Mouse (Mus musculus) forebrain, embryonic 13.5 days (tissue): ENCODE results near the gene Tmem160. TPM values are rescaled to one million over a fixed set of nuclear protein-coding genes. Genes with fewer than 3 reads are reported as not detected.

ENCODE experiments used
- ATAC-seq: fragments of 200-750 bp; cut with Nextera tagmentation; 2 replicates; pipeline ENCODE4 v1.8.0; 2017
- H3K27ac ChIP-seq: fragments of 300-500 bp; sonication (generic); 2 replicates; pipeline ENCODE4 v1.5.1; 2015; ENCODE audit warnings: inconsistent platforms, mild to moderate bottlenecking, moderate library complexity
- H3K27me3 ChIP-seq: fragments of 300-500 bp; sonication (generic); 2 replicates; pipeline ENCODE4 v1.6.1; 2015; ENCODE audit warnings: mild to moderate bottlenecking, inconsistent platforms
- H3K36me3 ChIP-seq: fragments of 300-500 bp; sonication (generic); 2 replicates; pipeline ENCODE4 v1.6.1; 2015; ENCODE audit warnings: mild to moderate bottlenecking, inconsistent platforms; ENCODE audit not compliant: poor library complexity, severe bottlenecking
- H3K4me1 ChIP-seq: fragments of 300-500 bp; sonication (generic); 2 replicates; pipeline ENCODE4 v1.6.1; 2015; ENCODE audit warnings: inconsistent platforms
- H3K4me2 ChIP-seq: fragments of 300-500 bp; sonication (generic); 2 replicates; pipeline ENCODE4 v1.6.1; 2015; ENCODE audit warnings: inconsistent platforms, mild to moderate bottlenecking, moderate library complexity
- H3K4me3 ChIP-seq: fragments of 300-500 bp; sonication (generic); 2 replicates; pipeline ENCODE4 v1.5.1; 2015; ENCODE audit warnings: mild to moderate bottlenecking, inconsistent platforms
- H3K9ac ChIP-seq: fragments of 300-500 bp; sonication (generic); 2 replicates; pipeline ENCODE4 v1.6.1; 2015; ENCODE audit warnings: mild to moderate bottlenecking, inconsistent platforms
- H3K9me3 ChIP-seq: fragments of 300-500 bp; sonication (generic); replicated peaks from 2 replicates; pipeline ENCODE4 v1.6.1; 2016; ENCODE audit warnings: inconsistent platforms
- WGBS: fragments of 180-500 bp; shearing (Covaris S2); methylation state at CpG from one replicate; pipeline ENCODE4 v1.1.7; 2015; 5-methylcytosine and 5-hydroxymethylcytosine counted together
- polyA plus RNA-seq: library from polyadenylated mRNA; unstranded; fragments of >200 nt; fragmentation: Nextera tagmentation; extraction: Ambion mirVana; gene quantifications from 2 replicates; pipeline ENCODE4 v1.2.1, GENCODE M21; 2015

The Tmem160 gene
- polyA plus RNA-seq, 1 experiment from 2014 or later = 56.4 TPM

DNA sequence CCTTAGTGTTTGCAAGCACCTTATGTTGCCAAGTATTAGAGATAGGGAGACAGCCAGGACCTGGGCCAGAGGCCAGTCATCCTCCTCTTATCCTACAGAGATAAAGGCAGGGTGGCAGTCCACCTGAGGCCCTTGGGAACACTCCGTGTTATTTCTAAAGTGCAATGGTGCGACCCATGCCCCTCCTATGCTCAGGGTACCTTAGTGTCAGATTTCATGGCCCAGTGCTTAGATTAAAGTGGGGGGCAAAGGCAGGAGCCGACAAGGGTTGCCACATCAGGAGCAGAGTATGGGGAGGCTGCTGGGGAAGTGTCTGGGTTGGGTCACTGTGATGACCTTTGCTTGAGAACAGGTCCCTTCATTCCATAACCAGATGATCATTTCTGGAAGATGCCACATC lies 43.7 kb downstream of the Tmem160 start:
- WGBS = 90% methylated on average over 3 of the region's 3 CpGs
- Histone ChIP-seq H3K9ac (no peak overlapping the region), H3K4me3 (no peak overlapping the region), H3K4me2 (no peak overlapping the region), H3K27ac (no peak overlapping the region), H3K4me1 (no peaks in the 10 kb centered on the region), H3K36me3 (peaks cover 61% of the 10 kb centered on the region), H3K27me3 (no peaks in the 10 kb centered on the region), H3K9me3 (no peaks in the 10 kb centered on the region)
- ATAC-seq = no peak

DNA sequence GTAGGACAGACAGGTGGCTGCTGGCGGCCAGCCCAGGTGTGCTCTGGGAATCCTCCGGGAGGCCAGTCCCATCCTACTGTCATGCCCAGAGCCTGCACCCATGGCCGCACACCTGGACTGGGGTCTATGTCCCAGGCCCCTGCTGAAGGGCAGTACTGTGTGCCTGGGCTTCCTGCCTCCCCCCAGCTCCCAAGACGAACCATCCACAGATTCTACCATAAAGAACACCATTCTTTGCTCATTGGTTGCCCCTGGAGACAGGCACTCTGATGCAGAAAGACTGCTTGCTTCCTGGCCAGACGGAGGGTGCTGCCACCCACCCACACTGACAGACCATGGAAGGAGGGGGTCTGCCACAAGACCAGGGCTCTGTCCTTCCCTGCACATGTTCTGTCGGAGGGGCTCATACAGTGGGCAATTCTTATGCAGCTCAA lies 47.1 kb downstream of the Tmem160 start:
- H3K27ac ChIP-seq = no peak overlapping the region
- H3K4me2 ChIP-seq = no peak overlapping the region
- WGBS = 81% methylated on average over 6 of the region's 6 CpGs
- H3K9me3 ChIP-seq = no peaks in the 10 kb centered on the region
- peak; percentile 45; the same call in 1 of the 2 replicates for ATAC-seq
- no peak overlapping the region for H3K9ac ChIP-seq
- H3K27me3 ChIP-seq = no peaks in the 10 kb centered on the region
- H3K4me1 ChIP-seq = no peaks in the 10 kb centered on the region
- no peak overlapping the region for H3K4me3 ChIP-seq
- H3K36me3 ChIP-seq = peaks cover 87% of the 10 kb centered on the region

DNA sequence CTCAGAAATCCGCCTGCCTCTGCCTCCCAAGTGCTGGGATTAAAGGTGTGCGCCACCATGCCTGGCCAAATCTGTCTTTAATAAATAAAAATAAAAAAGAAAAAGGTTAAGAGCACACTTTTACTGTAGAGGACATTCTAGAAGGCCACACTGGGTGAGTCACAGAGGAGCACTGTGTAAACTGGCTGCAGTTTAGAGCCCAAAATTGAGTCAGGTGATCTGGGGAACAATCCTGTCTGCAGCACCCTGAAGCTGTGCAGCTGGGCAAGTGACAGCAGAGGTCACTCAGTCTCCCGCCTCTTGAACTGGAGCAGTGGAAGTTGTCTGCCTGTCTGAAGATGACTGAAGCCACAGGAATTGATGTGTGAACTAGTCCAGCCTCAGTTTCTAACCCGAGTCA lies 49.0 kb downstream of the Tmem160 start:
- Histone ChIP-seq H3K4me3 (no peak overlapping the region), H3K36me3 (peaks cover 90% of the 10 kb centered on the region), H3K27me3 (no peaks in the 10 kb centered on the region), H3K4me2 (no peak overlapping the region), H3K9me3 (no peaks in the 10 kb centered on the region), H3K9ac (no peak overlapping the region), H3K27ac (no peak overlapping the region), H3K4me1 (no peaks in the 10 kb centered on the region)
- 91% methylated on average over 4 of the region's 4 CpGs for WGBS
- ATAC-seq = no peak

DNA sequence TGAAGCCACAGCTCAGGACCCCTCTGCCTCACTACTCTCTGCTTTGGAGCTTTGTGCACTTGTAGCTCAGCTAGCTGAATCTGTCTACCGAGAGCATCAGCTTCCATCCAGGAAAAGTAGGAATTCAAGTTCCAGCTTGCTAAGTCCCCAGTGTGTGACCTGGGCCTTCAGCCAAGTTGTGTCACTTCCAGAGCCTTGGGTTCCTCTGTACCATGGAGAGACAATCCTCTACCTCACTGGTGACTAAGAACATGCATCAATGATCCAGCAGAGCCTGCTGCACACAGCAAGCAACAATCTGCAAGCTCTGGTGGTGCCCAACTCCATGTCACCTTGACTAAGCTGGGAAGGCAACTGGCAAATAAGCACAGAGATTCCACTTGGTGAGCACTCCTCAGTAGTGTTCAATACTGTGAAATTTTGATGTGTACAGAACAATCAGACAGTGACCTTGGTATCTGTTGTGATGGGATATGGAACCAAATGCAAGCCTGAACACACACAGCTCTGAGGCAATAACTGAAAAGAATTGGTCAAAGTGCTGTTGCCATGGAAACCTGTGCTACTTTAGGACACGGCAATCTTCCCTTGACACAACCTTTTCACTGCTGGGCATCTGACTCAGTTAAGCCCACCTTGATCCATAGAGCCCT lies 52.1 kb downstream of the Tmem160 start:
- peaks cover 79% of the 10 kb centered on the region for H3K36me3 ChIP-seq
- no peaks in the 10 kb centered on the region for H3K9me3 ChIP-seq
- 76% methylated on average over 2 of the region's 2 CpGs for WGBS
- no peaks in the 10 kb centered on the region for H3K27me3 ChIP-seq
- no peaks in the 10 kb centered on the region for H3K4me1 ChIP-seq
- H3K9ac ChIP-seq = no peak overlapping the region
- no peak overlapping the region for H3K4me3 ChIP-seq
- no peak for ATAC-seq
- no peak overlapping the region for H3K27ac ChIP-seq
- no peak overlapping the region for H3K4me2 ChIP-seq

Other genes with a start within 250 kb of the Tmem160 start
- 13.7 and 17.1 TPM in 2 replicates for gene Dhx34, start 230.7 kb upstream of the Tmem160 start, polyA plus RNA-seq
- gene C5ar2, start 208.6 kb upstream of the Tmem160 start, polyA plus RNA-seq = 0.06 TPM in 1 of 2 replicates, not detected in the other
- gene C5ar1, start 193.2 kb upstream of the Tmem160 start, polyA plus RNA-seq = 0.57 and 1.2 TPM in 2 replicates
- gene Inafm1, start 179.2 kb upstream of the Tmem160 start, polyA plus RNA-seq = 14.0 and 15.5 TPM in 2 replicates
- gene Ccdc9, start 166.0 kb upstream of the Tmem160 start, polyA plus RNA-seq = 25.2 and 32.2 TPM in 2 replicates
- gene Bbc3, start 144.4 kb upstream of the Tmem160 start, polyA plus RNA-seq = 10.0 and 12.2 TPM in 2 replicates
- gene Sae1, start 65.0 kb upstream of the Tmem160 start, polyA plus RNA-seq = 355 and 370 TPM in 2 replicates
- gene Zc3h4, start 51.9 kb upstream of the Tmem160 start, polyA plus RNA-seq = 19.5 and 20.5 TPM in 2 replicates
- 2.1 and 3.4 TPM in 2 replicates for gene Npas1, start 24.9 kb downstream of the Tmem160 start, polyA plus RNA-seq
- gene Arhgap35, start 162.2 kb downstream of the Tmem160 start, polyA plus RNA-seq = 29.1 and 34.1 TPM in 2 replicates
- not detected in 2 replicates for gene Ceacam15, start 222.9 kb downstream of the Tmem160 start, polyA plus RNA-seq